Mouse (Mus musculus) forebrain, embryonic 16.5 days (tissue): Measurements from ENCODE around the gene Akap9. TPM values are rescaled to one million over a fixed set of nuclear protein-coding genes. Genes with fewer than 3 reads are reported as not detected.
"Not testable (repeated sequence)": the region's sequence is repeated elsewhere in the genome, so short reads cannot be mapped to it uniquely, and the experiment has no call there.

Source experiments
- ATAC-seq: fragments of 200-750 bp; cut with Nextera tagmentation; 2 replicates; pipeline ENCODE4 v1.8.0; 2017; ENCODE audit warnings: mild to moderate bottlenecking, moderate library complexity
- H3K27ac ChIP-seq: fragments of 300-500 bp; sonication (generic); 2 replicates; pipeline ENCODE4 v1.5.1; 2014; ENCODE audit warnings: low read length, control low read depth
- H3K27me3 ChIP-seq: fragments of 300-500 bp; sonication (generic); replicated peaks from 2 replicates; pipeline ENCODE4 v1.6.1; 2014; ENCODE audit warnings: low read length; ENCODE audit not compliant: control insufficient read depth, insufficient read depth
- H3K36me3 ChIP-seq: fragments of 300-500 bp; sonication (generic); 2 replicates; pipeline ENCODE4 v1.6.1; 2014; ENCODE audit not compliant: control insufficient read depth, insufficient read depth
- H3K4me1 ChIP-seq: fragments of 300-500 bp; sonication (generic); replicated peaks from 2 replicates; pipeline ENCODE4 v1.6.1; 2014; ENCODE audit warnings: low read length; ENCODE audit not compliant: control insufficient read depth, insufficient read depth
- H3K4me2 ChIP-seq: fragments of 300-500 bp; sonication (generic); 2 replicates; pipeline ENCODE4 v1.6.1; 2014; ENCODE audit warnings: mild to moderate bottlenecking, low read length, control low read depth
- H3K4me3 ChIP-seq: fragments of 300-500 bp; sonication (generic); replicated peaks from 2 replicates; pipeline ENCODE4 v1.5.1; 2014; ENCODE audit warnings: mild to moderate bottlenecking, low read length, control low read depth
- H3K9ac ChIP-seq: fragments of 300-500 bp; sonication (generic); replicated peaks from 2 replicates; pipeline ENCODE4 v1.6.1; 2014; ENCODE audit warnings: low read depth, low read length, control low read depth
- H3K9me3 ChIP-seq: fragments of 300-500 bp; sonication (generic); 2 replicates; pipeline ENCODE4 v1.6.1; 2016; ENCODE audit warnings: low read length; ENCODE audit not compliant: control insufficient read depth
- WGBS: fragments of 180-500 bp; shearing (Covaris S2); extraction: QIAGEN DNeasy Blood & Tissue Kit; methylation state at CpG from one replicate; pipeline ENCODE4 v1.1.7; 2014; 5-methylcytosine and 5-hydroxymethylcytosine counted together
- polyA plus RNA-seq: library from polyadenylated mRNA; unstranded; fragments of >200 nt; fragmentation: Nextera tagmentation; extraction: Ambion mirVana; gene quantifications from 2 replicates; pipeline ENCODE4 v1.2.1, GENCODE M21; 2015

Akap9 gene
- polyA plus RNA-seq = 385 and 392 TPM in 2 replicates

DNA sequence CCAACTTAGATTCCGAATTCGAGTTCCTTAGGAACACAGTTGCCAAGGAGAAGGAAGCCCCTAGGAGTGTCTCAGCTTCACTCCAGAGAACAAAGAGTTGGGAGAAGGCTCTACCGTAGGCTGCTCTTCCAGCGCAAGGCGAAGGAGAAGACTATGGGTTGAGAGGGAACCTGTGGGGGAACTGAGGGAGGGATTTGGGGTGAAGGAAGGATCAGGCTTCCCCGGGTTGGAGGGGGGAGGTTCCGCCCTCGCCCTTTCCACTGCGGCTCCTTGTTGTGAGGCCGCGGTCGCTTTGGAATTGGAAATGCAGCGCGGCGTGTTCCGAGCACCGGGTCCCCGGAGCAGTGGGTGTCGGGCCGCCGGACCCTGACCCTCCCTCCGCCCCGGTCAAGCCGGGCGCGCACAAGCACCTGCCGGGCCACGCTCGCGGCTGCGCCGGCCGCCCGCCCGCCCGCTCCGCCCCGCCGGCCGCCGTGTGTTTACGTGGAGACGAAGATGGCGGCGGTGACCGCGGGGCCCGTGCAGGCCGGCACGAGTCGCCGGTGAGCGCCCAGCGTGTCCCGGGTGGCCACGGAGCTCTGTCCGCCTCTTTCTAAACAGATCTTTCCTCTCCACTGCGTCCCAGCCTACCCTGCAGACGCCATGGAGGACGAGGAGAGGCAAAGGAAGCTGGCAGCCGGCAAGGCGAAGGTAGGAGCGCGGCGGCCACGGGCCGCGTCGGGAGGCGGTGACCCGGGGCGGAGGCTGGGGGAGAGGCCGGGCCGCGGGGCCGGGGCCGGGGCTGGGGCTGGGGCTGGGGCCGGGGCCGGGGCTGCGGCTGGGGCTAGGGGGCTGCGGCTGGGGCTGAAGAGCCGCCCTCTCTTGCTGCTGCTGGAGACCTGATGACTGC, at the start of gene Akap9:
Akap9 (plus strand) TSS at position 254 of the 889 bp plus-strand sequence.
- no peaks in the 10 kb centered on the region for H3K36me3 ChIP-seq
- peaks cover 31% of the 10 kb centered on the region for H3K4me1 ChIP-seq
- WGBS = under 1% methylated on average over 61 of the region's 82 CpGs
- peak within 1 kb of the TSS; percentile 98 for H3K27ac ChIP-seq
- peak; percentile 81 for ATAC-seq
- no peaks in the 10 kb centered on the region for H3K9me3 ChIP-seq
- H3K4me3 ChIP-seq = peak within 1 kb of the TSS; percentile 94
- peak within 1 kb of the TSS; percentile 99 for H3K9ac ChIP-seq
- peak within 1 kb of the TSS; percentile 94 for H3K4me2 ChIP-seq
- no peaks in the 10 kb centered on the region for H3K27me3 ChIP-seq

DNA sequence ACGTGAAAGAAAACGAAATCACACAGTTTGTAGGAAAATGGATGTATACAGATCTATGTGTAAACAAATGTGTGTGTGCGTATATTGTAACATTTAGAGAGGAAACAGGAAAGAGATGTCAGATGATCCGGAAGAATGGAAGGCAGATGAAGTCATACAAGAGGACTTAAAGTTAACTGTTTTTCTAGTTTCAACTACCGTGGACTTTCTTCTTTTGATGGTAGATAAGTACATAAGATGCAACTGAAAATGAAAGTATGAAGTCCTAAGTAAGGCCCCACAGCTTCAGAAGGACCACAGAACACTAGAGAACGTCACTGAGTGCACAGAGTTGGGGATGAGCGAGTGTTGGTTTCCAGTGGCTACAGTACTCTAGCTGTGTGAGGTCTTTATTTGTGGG, 41.0 kb upstream of the Akap9 start:
- not testable (repeated sequence) for H3K4me2 ChIP-seq
- 91% methylated on average over 7 of the region's 7 CpGs for WGBS

DNA sequence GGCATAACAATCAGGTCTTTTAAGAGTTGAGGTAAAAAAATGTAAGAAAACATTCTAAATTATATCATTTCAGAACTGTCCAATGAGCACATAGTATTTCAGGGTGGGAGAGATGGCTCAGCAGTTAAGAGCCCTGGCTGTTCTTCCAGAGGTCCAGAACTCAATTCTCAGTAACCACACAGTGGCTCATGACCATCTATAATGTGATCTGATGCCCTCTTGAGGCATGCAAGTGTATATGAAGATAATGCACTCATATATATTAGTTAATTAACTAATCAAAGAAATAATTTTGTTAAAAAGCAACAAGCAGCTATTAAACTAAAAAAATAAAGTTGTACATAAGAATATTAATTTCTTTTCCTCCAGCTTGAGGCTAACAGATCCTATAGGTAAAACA, 38.7 kb upstream of the Akap9 start:
- H3K27ac ChIP-seq = no peak overlapping the region
- no peak for ATAC-seq
- H3K36me3 ChIP-seq = no peaks in the 10 kb centered on the region
- peaks cover 5% of the 10 kb centered on the region; the same call in 1 of the 2 replicates for H3K4me1 ChIP-seq
- H3K9me3 ChIP-seq = no peaks in the 10 kb centered on the region
- no peak overlapping the region for H3K4me3 ChIP-seq
- no peaks in the 10 kb centered on the region for H3K27me3 ChIP-seq
- no peak overlapping the region for H3K4me2 ChIP-seq
- no peak overlapping the region for H3K9ac ChIP-seq

More for the DNA sequence above, 41.0 kb upstream of the Akap9 start:
- H3K36me3 ChIP-seq, ATAC-seq, H3K27ac ChIP-seq, H3K4me1 ChIP-seq, H3K9me3 ChIP-seq, H3K4me3 ChIP-seq, H3K9ac ChIP-seq, H3K27me3 ChIP-seq: not testable (repeated sequence)

DNA sequence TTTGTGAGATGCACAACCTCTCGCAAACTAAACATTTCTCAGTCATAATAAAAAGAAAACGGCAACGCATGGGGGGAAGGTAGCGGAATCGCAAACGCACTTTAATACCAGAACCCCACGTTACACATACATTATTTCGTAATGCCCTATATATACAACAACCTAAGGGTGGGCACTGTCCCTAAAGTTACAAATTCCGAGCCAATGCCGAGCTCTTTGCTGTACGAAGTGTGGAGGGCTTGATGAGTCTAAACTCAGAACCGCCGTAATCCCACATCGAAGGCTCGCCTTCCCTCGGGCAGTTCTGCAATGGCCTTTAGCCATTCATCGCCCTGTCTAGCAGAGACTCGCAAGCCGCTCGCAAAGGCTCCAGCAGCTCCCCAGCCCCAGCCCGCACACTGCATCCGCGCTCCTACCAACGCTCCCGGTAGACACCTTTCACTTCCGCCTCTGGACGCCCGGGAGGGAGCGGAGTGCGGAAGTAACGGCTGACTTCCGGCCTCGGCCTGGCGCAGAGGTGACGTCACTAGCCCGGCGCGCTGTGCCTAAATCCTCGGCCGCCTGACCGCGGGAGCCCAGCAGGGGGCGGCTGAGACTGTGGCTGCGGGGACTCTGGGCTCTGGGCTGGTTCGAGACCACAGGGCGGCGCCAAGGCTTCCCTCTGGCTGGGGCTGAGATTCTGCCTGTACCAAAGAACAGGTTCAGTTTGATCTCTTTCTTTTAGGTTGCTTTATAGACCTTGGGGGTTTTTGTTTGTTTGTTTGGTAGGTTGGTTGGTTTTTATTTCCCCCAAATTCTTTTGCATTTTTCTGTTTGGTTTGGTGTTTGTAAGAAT, 34.2 kb upstream of the Akap9 start, which contains the start of gene Mterf1a:
Mterf1a (minus strand) TSS at position 475 of the 835 bp plus-strand sequence.
- peak; percentile 100 for ATAC-seq
- H3K9me3 ChIP-seq, H3K4me1 ChIP-seq, H3K27ac ChIP-seq, H3K27me3 ChIP-seq, H3K36me3 ChIP-seq: not testable (repeated sequence)
- Histone ChIP-seq H3K4me3 (peak within 1 kb of the TSS; percentile 47), H3K4me2 (peak within 1 kb of the TSS; percentile 79), H3K9ac (peak within 1 kb of the TSS; percentile 38)
- WGBS = 0% methylated on average over 6 of the region's 47 CpGs

DNA sequence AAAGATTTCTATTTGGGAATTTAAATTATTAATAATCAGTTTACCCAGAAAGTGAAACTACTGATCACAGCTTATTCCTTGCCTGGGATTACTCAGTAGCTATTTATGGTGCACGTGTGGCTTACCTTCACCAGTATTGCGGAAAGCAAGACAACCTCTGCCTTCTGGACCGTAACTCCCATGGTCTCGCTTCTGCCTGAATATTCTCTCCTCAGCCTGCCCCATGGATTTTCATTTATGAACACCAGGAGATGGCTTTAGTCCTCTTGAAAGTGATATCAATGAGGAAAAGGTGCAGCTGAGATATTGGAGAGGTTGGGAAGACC, 33.6 kb upstream of the Akap9 start:
- H3K9me3 ChIP-seq, H3K9ac ChIP-seq, H3K27ac ChIP-seq, H3K4me2 ChIP-seq, H3K27me3 ChIP-seq, H3K4me1 ChIP-seq, ATAC-seq, H3K4me3 ChIP-seq, H3K36me3 ChIP-seq: not testable (repeated sequence)
- WGBS = 90% methylated on average over 4 of the region's 4 CpGs

DNA sequence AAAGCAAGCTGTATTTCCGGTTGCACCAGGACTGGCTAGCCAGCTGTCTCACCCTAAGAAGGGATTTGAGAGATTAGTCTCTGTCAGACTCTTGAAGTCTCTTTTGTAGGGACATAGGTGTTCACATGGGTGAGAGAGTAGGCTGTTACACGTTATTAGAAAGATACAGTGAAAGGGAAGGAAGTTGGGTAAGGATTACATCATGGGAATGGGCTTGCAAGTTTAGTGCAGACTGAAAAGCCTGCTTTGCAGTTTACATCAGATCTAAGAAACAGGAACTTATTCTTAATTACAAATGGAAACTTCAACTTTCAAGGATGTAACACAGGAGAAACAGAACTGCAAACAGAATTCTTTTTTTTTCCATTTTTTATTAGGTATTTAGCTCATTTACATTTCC, 22.4 kb upstream of the Akap9 start:
- 68% methylated on average over 2 of the region's 2 CpGs for WGBS
- no peaks in the 10 kb centered on the region for H3K9me3 ChIP-seq
- no peaks in the 10 kb centered on the region for H3K4me1 ChIP-seq
- no peak overlapping the region for H3K9ac ChIP-seq
- no peaks in the 10 kb centered on the region for H3K36me3 ChIP-seq
- no peaks in the 10 kb centered on the region for H3K27me3 ChIP-seq
- ATAC-seq = no peak
- no peak overlapping the region for H3K27ac ChIP-seq
- H3K4me2 ChIP-seq = no peak overlapping the region
- H3K4me3 ChIP-seq = no peak overlapping the region

DNA sequence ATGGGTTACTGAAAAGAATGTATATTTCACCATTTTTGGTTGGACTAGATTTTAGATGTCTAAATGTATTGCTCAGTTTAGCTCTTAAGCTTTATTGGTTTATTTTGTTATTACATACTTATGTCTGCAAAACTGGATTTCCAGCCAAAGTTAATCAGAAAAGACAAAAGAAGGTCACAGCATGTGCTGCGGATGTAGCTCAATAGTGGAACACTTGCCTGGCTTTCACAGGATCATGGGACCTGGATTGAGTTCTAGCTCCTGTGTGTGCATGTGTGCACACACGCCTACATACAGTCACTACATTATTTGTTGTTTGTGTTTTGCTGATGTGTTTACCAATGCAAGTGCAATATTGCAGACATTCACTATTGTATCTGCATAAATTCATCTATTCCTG, 5.5 kb upstream of the Akap9 start:
- Histone ChIP-seq H3K27me3 (no peaks in the 10 kb centered on the region), H3K4me3 (no peak overlapping the region), H3K9ac (no peak overlapping the region), H3K4me2 (no peak overlapping the region), H3K4me1 (peaks cover 5% of the 10 kb centered on the region; the same call in 1 of the 2 replicates), H3K9me3 (no peaks in the 10 kb centered on the region), H3K27ac (no peak overlapping the region), H3K36me3 (no peaks in the 10 kb centered on the region)
- no peak for ATAC-seq
- 83% methylated on average over 2 of the region's 2 CpGs for WGBS

DNA sequence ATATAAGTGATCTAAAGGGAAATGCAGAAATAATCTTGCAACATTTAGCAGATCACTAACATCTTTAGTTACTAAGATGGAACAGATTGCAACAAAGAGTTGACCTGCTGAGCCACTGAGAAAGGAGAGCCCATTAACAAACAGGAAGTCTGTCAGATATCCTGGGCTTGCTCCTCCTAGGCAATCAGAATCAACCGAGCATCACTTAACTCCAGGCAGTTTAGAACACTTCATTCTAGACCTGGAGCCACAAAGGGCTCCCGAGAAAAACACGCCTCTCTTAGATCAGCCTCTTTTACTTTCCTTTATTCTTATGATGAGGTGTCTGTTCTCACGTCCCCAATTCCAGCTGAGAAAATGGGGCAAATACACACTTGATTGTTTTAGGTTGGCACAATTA, 1.2 kb upstream of the Akap9 start:
- Histone ChIP-seq H3K4me2 (no peak overlapping the region), H3K27me3 (no peaks in the 10 kb centered on the region), H3K9me3 (no peaks in the 10 kb centered on the region), H3K9ac (no peak overlapping the region), H3K4me3 (no peak overlapping the region), H3K27ac (0 out of 2 replicates have a peak overlapping the region, but pooled peaks have one; percentile 3), H3K36me3 (no peaks in the 10 kb centered on the region), H3K4me1 (peaks cover 25% of the 10 kb centered on the region)
- 17% methylated on average over 4 of the region's 4 CpGs for WGBS
- no peak for ATAC-seq

DNA sequence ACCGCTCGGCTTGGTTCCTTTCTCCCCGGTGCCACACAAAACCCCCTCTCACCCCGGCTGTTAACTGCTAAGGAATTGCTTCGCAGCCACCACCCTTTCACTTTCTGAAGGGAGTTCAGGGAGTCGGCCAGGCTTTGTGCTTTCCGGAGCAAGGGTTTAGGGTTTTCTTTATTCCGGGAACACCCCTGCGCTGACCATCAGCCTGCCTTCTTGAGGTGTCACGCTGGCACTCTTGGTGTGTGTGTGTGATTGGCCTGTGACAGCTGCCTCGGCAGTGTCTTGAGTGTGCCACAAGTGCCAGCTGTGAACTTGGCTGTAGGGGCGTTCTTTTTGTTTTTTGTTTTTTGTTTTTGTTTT, 814 bp downstream of the Akap9 start:
- ATAC-seq = peak; percentile 46
- Histone ChIP-seq H3K36me3 (no peaks in the 10 kb centered on the region), H3K9ac (peak overlapping the region; percentile 99), H3K27ac (peak overlapping the region; percentile 98), H3K4me3 (peak overlapping the region; percentile 94), H3K27me3 (no peaks in the 10 kb centered on the region), H3K4me2 (peak overlapping the region; percentile 94), H3K9me3 (no peaks in the 10 kb centered on the region), H3K4me1 (peaks cover 34% of the 10 kb centered on the region)
- WGBS = 0% methylated on average over 12 of the region's 12 CpGs
